Mouse (Mus musculus): Measurements from ENCODE around the gene Dap3. TPM values are rescaled to one million over a fixed set of nuclear protein-coding genes. Genes with fewer than 3 reads are reported as not detected.

Dap3 gene
- total and polyA plus RNA-seq, 3 experiments, result 192 to 293 TPM; not detected in 1

DNA sequence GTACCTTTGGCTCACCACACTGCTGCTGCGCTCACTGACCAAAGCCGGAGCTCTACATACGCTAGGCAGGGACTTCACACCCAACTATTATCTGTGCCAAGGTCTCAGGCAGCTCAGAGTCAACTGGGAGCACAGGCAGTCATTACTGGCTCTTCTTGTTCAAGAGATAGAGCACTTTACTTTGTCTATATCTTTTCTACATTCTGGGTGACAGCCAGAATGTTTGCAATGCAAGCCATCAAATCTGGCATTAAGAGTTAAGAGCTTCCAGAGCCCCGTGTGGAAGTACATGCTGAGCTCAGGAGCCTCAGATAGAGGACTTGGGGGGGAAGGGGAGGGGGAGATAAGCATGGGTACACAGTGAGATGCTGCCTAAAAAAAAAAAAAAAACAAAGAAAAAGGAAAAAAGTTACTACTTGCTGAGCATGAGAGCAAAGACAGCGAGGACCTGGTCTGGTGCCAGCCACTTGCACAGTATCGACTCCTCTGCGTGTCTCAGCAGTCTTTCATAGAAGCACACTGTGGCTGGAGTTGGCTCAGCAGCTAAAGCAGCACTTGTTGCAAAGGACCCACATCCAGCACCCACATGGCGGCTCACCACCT lies 26.9 kb downstream of the Dap3 start:
- DNase-seq (ENCODE audit: low read depth, low spot score), result peak; percentile 95
- Histone ChIP-seq H3K27me3 (ENCODE audit: control insufficient read depth in 1 of 2, insufficient read depth in 2 of 2, low read length in 2 of 2) (no peaks in the 10 kb centered on the region), H3K27ac (ENCODE audit: control insufficient read depth, low read depth, low read length) (peak overlapping the region; percentile 89), H3K36me3 (ENCODE audit: control insufficient read depth in 1 of 2, insufficient read depth in 2 of 2, low read length in 2 of 2) (peaks cover 24 to 28% of the 10 kb centered on the region in 2 experiments), H3K79me2 (ENCODE audit: control insufficient read depth, insufficient read depth, low read length, poor library complexity) (no peaks in the 10 kb centered on the region), H3K4me3 (ENCODE audit: control insufficient read depth in 1 of 2, insufficient read depth in 1 of 2, low read depth in 2 of 2, low read length in 2 of 2) (no peak overlapping the region), H3K4me1 (ENCODE audit: control insufficient read depth in 1 of 2, insufficient read depth in 2 of 2, low read length in 2 of 2) (peaks cover 12 to 24% of the 10 kb centered on the region in 2 experiments), H3K9ac (ENCODE audit: control insufficient read depth, low read depth, low read length, poor library complexity, severe bottlenecking) (peak overlapping the region; percentile 29), H3K9me3 (replicated peaks; ENCODE audit: insufficient read depth, low read length) (no peaks in the 10 kb centered on the region)
- no peak for TF ChIP-seq POLR2AphosphoS2 (IDR thresholded peaks at IDR 0.05; ENCODE audit: low read length)
- TF ChIP-seq GABPA (IDR thresholded peaks at IDR 0.05; ENCODE audit: low read depth, low read length), result no peak
- TF ChIP-seq HCFC1 (IDR thresholded peaks at IDR 0.05; ENCODE audit: low read depth, low read length), result 0 out of 2 replicates have a peak, but pooled peaks have one; percentile 42
- TF ChIP-seq EP300 (IDR thresholded peaks at IDR 0.05; ENCODE audit: low read depth in 1 of 2, low read length in 2 of 2), result peak; percentile 65 to 90
- TF ChIP-seq USF1 (IDR thresholded peaks at IDR 0.05; ENCODE audit: low read depth, low read length), result no peak
- peak; percentile 81; the same call in 1 of the 2 replicates for TF ChIP-seq MAZ (IDR thresholded peaks at IDR 0.05; ENCODE audit: low read depth, low read length)
- no peak for TF ChIP-seq ZMIZ1 (IDR thresholded peaks at IDR 0.05; ENCODE audit: low read depth, low read length)
- no peak for TF ChIP-seq CHD2 (IDR thresholded peaks at IDR 0.05; ENCODE audit: low read length)
- TF ChIP-seq BHLHE40 (IDR thresholded peaks at IDR 0.05; ENCODE audit: borderline replicate concordance, low read depth, low read length), result peak; percentile 57
- no peak for TF ChIP-seq KAT2A (conservative IDR thresholded peaks at IDR 0.05; ENCODE audit: low read depth, low read length)
- no peak for TF ChIP-seq MYC (IDR thresholded peaks at IDR 0.05; ENCODE audit: low read depth, low read length)
- no peak for TF ChIP-seq E2F4 (IDR thresholded peaks at IDR 0.05; ENCODE audit: borderline replicate concordance, low read depth, low read length)
- TF ChIP-seq NRF1 (IDR thresholded peaks at IDR 0.05; ENCODE audit: insufficient read depth, low read depth, low read length, poor library complexity, severe bottlenecking), result 0 out of 2 replicates have a peak, but pooled peaks have one; percentile 9
- TF ChIP-seq MAX (IDR thresholded peaks at IDR 0.05; ENCODE audit: low read length), result peak; percentile 50; the same call in 1 of the 2 replicates
- no peak for TF ChIP-seq USF2 (IDR thresholded peaks at IDR 0.05; ENCODE audit: borderline replicate concordance in 1 of 2, insufficient read depth in 1 of 2, low read depth in 1 of 2, low read length in 2 of 2)
- no peak for TF ChIP-seq ZC3H11A (IDR thresholded peaks at IDR 0.05; ENCODE audit: low read depth, low read length)
- no peak for TF ChIP-seq CHD1 (IDR thresholded peaks at IDR 0.05; ENCODE audit: low read depth, low read length)
- no peak for TF ChIP-seq CTCF (IDR thresholded peaks at IDR 0.05 in 2 of 3, conservative IDR thresholded peaks at IDR 0.05 in 1 of 3; ENCODE audit: control insufficient read depth in 1 of 3, insufficient read depth in 1 of 3, low read depth in 2 of 3, low read length in 3 of 3, poor library complexity in 1 of 3, severe bottlenecking in 1 of 3)
- TF ChIP-seq UBTF (IDR thresholded peaks at IDR 0.05; ENCODE audit: borderline replicate concordance, insufficient read depth, low read depth, low read length), result peak; percentile 88; the same call in 1 of the 2 replicates
- no peak for TF ChIP-seq MEF2A (IDR thresholded peaks at IDR 0.05; ENCODE audit: extremely low read depth, insufficient replicate concordance, low read depth, low read length, poor library complexity, severe bottlenecking)
- peak; percentile 95 for TF ChIP-seq SIN3A (IDR thresholded peaks at IDR 0.05; ENCODE audit: low read length)
- TF ChIP-seq ZNF384 (IDR thresholded peaks at IDR 0.05; ENCODE audit: low read depth, low read length), result peak; percentile 96
- TF ChIP-seq JUND (IDR thresholded peaks at IDR 0.05; ENCODE audit: low read depth, low read length), result no peak
- no peak for TF ChIP-seq RAD21 (IDR thresholded peaks at IDR 0.05; ENCODE audit: low read depth, low read length)
- TF ChIP-seq MAFK (IDR thresholded peaks at IDR 0.05; ENCODE audit: borderline replicate concordance, low read depth, low read length), result peak; percentile 46; the same call in 1 of the 2 replicates
- TF ChIP-seq NELFE (IDR thresholded peaks at IDR 0.05; ENCODE audit: low read depth, low read length), result no peak
- no peak; a peak in 1 of 4 replicates for TF ChIP-seq POLR2A (IDR thresholded peaks at IDR 0.05; ENCODE audit: control insufficient read depth in 1 of 2, insufficient read depth in 1 of 2, low read depth in 1 of 2, low read length in 2 of 2, poor library complexity in 1 of 2)
- TF ChIP-seq MXI1 (IDR thresholded peaks at IDR 0.05; ENCODE audit: low read depth, low read length), result peak; percentile 88
- peak; percentile 93 for TF ChIP-seq TCF12 (IDR thresholded peaks at IDR 0.05; ENCODE audit: low read depth, low read length)
- TF ChIP-seq POLR2AphosphoS5 (IDR thresholded peaks at IDR 0.05; ENCODE audit: borderline replicate concordance, low read depth, low read length), result no peak
- peak; percentile 81 for TF ChIP-seq ZKSCAN1 (IDR thresholded peaks at IDR 0.05; ENCODE audit: low read depth, low read length)
- TF ChIP-seq TBP (IDR thresholded peaks at IDR 0.05; ENCODE audit: low read depth, low read length), result peak; percentile 90
- no peak for TF ChIP-seq MYB (IDR thresholded peaks at IDR 0.05; ENCODE audit: low read depth, low read length)
- no peak; the same call in 1 of the 2 replicates for TF ChIP-seq SMC3 (IDR thresholded peaks at IDR 0.05; ENCODE audit: low read depth, low read length)
- peak; percentile 97 for TF ChIP-seq RCOR1 (IDR thresholded peaks at IDR 0.05; ENCODE audit: low read depth, low read length)
- peak; percentile 92 for TF ChIP-seq GATA1 (IDR thresholded peaks at IDR 0.05; ENCODE audit: low read depth, low read length)
- peak; percentile 81 for TF ChIP-seq TAL1 (IDR thresholded peaks at IDR 0.05; ENCODE audit: low read length)
